Mouse (Mus musculus) frontal cortex, adult 2 months (tissue): ENCODE data around the gene Gas7. TPM values are rescaled to one million over a fixed set of nuclear protein-coding genes. Genes with fewer than 3 reads are reported as not detected.

Experiments
- DNase-seq, 2 experiments: peaks; one replicate each; pipeline ENCODE4 v3.0.0; 2022; ENCODE audit warnings: low spot score in 1 of 2; ENCODE audit errors: extremely low spot score in 1 of 2
- polyA plus RNA-seq: library from polyadenylated mRNA; depleted of rRNA; stranded (reverse); fragments of >200 nt; gene quantifications from 2 replicates; pipeline ENCODE4 v1.2.3, GENCODE M21; 2012

Gene Gas7
- polyA plus RNA-seq, 1 experiment, result 166 TPM

- no peak for DNase-seq
Measured at GRCm38 (mm10) chr11:67608114-67608683, 153.0 kb downstream of the Gas7 start.

- DNase-seq, result peak in 1 of 2 experiments; percentile 44
Measured at GRCm38 (mm10) chr11:67612158-67612839, 157.1 kb downstream of the Gas7 start.

DNA sequence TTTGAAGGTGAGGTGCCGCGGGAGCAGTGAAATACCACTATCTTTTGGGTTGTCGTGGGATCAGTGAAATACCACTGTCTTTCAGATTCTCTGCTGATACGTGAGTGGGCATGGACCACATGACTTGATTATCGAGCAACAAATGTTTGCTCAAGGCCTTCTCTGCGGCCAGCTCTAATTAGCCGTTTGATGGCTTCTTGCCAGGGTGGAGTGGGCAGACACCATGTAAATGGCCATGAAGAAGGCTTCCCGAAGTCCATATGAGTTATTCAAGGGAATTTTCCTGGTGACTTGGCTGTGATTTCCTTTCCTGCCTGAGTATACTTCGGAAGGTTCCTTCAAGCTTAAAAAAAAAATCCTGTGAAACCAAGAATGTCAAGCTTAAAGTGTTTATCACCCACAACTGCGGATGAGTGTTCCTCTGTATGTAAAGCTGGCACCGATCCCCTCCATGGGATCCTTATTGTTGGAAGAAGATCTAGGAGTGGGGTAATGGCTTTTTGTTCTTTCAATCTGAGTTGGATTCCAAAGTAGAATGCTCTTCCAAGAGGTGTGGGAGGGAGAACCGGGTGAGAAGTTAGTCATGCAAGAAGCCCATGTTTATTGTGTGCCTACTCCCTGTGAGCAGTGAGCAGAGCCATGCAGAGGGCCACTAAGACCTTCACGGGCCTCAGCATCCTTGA, 161.5 kb downstream of the Gas7 start:
- DNase-seq, result peak in 1 of 2 experiments; percentile 78

DNA sequence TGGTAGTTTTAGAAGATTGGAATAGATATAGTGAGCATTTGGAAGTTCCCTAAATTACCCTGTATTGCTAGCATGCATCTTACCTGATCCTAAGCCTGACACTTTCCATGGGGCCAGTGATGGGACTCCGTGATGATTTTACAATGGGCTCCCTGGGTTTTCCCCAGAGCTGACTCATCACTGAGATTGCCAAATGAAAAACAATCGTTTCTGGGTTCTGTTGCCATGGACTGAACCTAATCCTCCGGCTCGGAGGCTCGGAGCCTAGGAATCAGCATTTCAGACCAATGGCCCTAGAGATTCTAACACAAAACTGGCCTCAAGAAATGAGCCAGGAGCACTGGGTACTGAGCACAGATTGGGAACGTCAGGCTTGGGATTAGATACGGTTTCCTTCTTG, 167.1 kb downstream of the Gas7 start:
- DNase-seq, result no peak

DNA sequence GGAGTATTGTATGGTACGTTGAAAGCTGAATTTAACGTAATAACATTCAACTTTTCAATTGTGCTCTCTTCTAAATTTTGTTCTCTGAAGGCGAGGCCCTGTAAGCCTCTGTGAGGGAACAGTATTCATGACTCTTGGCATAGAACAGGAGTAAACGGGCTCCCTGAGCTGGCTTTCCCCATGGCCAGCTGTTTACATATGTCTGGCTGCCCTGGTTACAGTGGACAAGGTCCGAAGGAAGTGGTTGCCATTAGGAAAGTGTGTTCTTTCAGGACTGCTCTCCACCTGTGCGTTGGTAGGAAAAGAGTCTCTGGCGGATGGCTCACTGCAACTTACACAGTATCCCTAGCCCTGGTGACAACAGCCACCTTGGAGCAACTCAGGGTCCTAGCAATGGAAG, 171.9 kb downstream of the Gas7 start:
- DNase-seq, result no peak

DNA sequence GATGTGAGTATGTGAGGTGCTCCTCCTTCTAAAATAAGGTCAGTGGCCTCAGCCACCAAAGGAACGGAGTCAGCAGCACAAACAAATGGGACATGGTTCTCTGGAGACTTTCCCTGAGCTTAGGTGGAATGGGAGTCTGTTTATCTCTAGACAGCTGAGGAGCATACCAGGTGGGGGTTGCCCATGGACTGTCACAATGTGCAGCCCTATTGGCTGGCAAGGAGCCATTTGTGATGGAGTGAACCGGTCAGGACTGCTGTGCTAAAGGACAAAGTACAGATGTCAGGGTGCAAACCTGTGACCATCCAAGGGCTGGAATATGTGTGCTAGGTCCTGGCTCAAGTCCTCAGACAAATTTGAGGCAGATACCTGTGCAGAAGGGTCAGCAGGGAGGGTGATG, 173.3 kb downstream of the Gas7 start:
- DNase-seq, result no peak

GRCm38 (mm10) chr11:67632906-67633305, 177.7 kb downstream of the Gas7 start:
- no peak for DNase-seq

GRCm38 (mm10) chr11:67633620-67634229, 178.5 kb downstream of the Gas7 start:
- DNase-seq, result no peak

DNA sequence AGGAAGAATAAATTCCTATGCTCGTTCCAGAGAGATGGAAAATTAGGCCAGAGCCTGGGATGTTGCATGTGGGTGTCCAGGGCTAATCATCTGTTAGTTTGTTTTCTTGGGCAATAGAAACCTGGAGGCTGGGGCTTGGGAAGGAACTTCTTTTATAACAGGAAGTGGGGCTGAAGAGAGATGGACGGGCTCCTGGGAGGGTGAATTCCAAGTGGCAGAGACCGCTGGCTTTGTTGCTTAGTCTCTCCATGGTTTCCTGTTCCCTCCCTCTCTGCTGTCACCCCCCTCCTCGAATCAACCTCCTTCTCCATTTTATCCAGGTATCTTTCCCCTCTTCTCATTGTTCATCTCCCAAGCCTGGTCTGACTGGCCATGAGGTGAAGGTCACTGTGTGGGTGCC, 181.0 kb downstream of the Gas7 start:
- no peak for DNase-seq

DNA sequence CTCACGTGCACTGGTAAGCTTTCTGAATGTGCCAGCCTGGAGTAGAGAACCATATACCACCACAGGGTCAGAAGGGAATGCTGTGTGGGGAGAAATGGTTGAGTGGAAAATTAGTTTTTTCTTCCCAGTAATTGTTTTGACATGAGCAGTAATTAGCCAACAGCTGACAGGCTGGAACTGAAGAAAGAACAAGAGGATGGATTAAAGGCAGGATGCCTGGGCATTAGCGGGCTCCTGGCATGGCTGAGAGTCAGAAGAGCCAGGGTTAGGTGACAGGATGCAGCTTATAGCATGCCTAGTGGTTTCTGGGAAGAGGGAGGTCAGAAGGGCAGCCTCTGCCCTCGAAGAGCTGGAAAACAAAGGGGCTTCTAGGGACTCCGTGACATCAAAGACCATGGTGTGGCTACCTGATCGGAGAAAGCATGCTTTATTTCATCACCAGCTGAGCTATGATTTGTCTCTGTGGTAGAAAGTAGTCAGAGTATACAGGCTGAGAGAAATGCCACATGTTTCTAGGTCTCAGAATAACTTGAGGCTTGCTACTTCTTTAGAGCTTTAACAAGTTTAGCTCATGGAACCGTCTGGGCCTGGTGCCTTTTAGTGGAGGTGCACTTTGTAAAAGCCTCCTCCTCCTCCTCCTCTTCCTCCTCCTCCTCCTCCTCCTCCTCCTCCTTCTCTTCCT, 181.8 kb downstream of the Gas7 start:
- DNase-seq, result no peak

GRCm38 (mm10) chr11:67638401-67638800, 183.2 kb downstream of the Gas7 start:
- no peak for DNase-seq

GRCm38 (mm10) chr11:67640299-67640698, 185.1 kb downstream of the Gas7 start:
- DNase-seq, result no peak

GRCm38 (mm10) chr11:67642421-67642820, 187.2 kb downstream of the Gas7 start:
- DNase-seq, result no peak

DNA sequence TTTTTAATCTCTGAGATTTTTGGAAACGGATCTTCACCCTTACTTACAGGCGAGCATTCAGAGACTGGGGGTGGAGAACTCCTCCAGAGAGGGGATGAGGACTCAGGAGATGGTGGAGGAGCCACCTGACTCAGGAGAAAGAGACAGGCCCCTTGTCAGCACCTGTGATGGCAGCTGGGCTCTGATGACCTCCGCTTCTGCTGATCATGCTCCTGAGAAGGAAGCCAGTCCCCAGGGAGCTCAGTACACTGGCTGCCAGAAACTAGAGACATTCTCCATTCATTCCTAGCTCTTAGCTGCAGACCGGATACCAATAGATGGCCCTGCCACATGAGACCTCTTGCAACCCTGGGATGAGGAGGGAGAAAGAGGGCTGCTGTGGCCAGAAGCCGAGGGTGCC, 187.6 kb downstream of the Gas7 start:
- no peak for DNase-seq

- DNase-seq, result no peak
Measured at GRCm38 (mm10) chr11:67643465-67643864, 188.2 kb downstream of the Gas7 start.

GRCm38 (mm10) chr11:67644632-67645149, 189.5 kb downstream of the Gas7 start:
- DNase-seq, result no peak

- peak in 1 of 2 experiments; percentile 84 for DNase-seq
Measured at GRCm38 (mm10) chr11:67647745-67648144, 192.5 kb downstream of the Gas7 start.

DNA sequence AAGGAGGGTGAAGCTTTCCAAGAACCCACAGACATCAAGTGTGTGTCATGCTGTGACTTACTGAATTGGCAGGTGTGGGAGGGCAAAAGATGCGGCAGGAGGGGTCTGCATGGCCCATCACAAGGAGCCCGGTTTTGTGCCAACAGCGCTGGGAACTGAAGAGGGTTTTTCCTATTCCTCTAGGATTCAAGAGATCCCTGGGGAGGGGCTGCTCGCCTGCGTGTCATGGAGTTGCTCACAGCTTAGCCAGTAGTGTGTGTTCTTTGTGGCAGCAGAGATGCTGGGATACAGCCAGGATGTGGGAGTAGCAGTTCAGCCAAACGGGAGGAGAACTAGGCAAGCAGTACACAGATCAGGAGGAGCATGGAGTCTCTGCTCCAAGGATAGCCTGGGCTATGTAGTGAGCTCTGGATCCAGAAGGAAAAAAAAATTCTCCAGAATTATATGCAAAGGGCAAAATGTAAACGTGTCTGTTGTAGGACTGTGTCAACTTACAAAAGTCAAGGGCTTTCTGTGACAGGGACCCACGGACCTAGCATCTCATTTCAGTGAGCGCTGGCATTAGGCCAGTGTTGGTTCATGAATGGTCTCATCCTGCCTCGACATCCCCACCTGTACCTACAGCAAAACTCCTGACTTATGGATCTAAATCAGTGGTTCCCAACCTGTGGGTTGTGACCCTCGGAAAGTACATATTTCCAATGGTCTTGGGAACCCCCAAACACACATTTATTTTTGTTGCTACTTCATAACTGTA, 193.6 kb downstream of the Gas7 start:
- peak in 1 of 2 experiments; percentile 84 for DNase-seq

- no peak for DNase-seq
Measured at GRCm38 (mm10) chr11:67649971-67650707, 194.9 kb downstream of the Gas7 start.
